Mouse (Mus musculus) limb, embryonic 14.5 days (tissue): ENCODE measurements around the gene Hdac4. TPM values are rescaled to one million over a fixed set of nuclear protein-coding genes. Genes with fewer than 3 reads are reported as not detected.

ENCODE experiments used
- ATAC-seq: fragments of 200-750 bp; cut with Nextera tagmentation; 2 replicates; pipeline ENCODE4 v1.8.0; 2017; ENCODE audit warnings: low read depth, moderate number of reproducible peaks, moderate TSS enrichment; ENCODE audit not compliant: low FRiP score
- DNase-seq: peaks from one replicate; pipeline ENCODE4 v3.0.0-alpha.2; 2015; ENCODE audit warnings: low spot score
- H3K27ac ChIP-seq: fragments of 300-500 bp; sonication (generic); replicated peaks from 2 replicates; pipeline ENCODE4 v1.5.1; 2014; ENCODE audit warnings: low read depth, mild to moderate bottlenecking, low read length, moderate library complexity, mixed read lengths
- H3K27me3 ChIP-seq: fragments of 300-500 bp; sonication (generic); 2 replicates; pipeline ENCODE4 v1.6.1; 2014; ENCODE audit warnings: low read length, mixed read lengths; ENCODE audit not compliant: control insufficient read depth, insufficient read depth
- H3K36me3 ChIP-seq: fragments of 300-500 bp; sonication (generic); 2 replicates; pipeline ENCODE4 v1.6.1; 2014; ENCODE audit warnings: mild to moderate bottlenecking, low read length, moderate library complexity, mixed read lengths; ENCODE audit not compliant: control insufficient read depth, insufficient read depth
- H3K4me1 ChIP-seq: fragments of 300-500 bp; sonication (generic); 2 replicates; pipeline ENCODE4 v1.6.1; 2014; ENCODE audit warnings: antibody characterized with exemption, low read length, mixed read lengths; ENCODE audit not compliant: control insufficient read depth, insufficient read depth
- H3K4me2 ChIP-seq: fragments of 300-500 bp; sonication (generic); replicated peaks from 2 replicates; pipeline ENCODE4 v1.6.1; 2014; ENCODE audit warnings: low read depth, mild to moderate bottlenecking, low read length, moderate library complexity; ENCODE audit not compliant: severe bottlenecking
- H3K4me3 ChIP-seq: fragments of 300-500 bp; sonication (generic); replicated peaks from 2 replicates; pipeline ENCODE4 v1.5.1; 2014; ENCODE audit warnings: low read length
- H3K9ac ChIP-seq: fragments of 300-500 bp; sonication (generic); 2 replicates; pipeline ENCODE4 v1.6.1; 2014; ENCODE audit warnings: mild to moderate bottlenecking, low read depth, low read length, moderate library complexity; ENCODE audit not compliant: severe bottlenecking
- H3K9me3 ChIP-seq: fragments of 300-500 bp; sonication (generic); 2 replicates; pipeline ENCODE4 v1.6.1; 2016; ENCODE audit warnings: low read length; ENCODE audit not compliant: control insufficient read depth
- POLR2A ChIP-seq: fragments of 200-500 bp; IDR thresholded peaks from 2 replicates; pipeline ENCODE4 v1.8.0; 2012; ENCODE audit warnings: inconsistent platforms, mild to moderate bottlenecking, moderate library complexity, borderline replicate concordance; ENCODE audit not compliant: insufficient read depth, insufficient read length; ENCODE audit errors: extremely low read depth
- WGBS: fragments of 180-500 bp; shearing (Covaris S2); extraction: QIAGEN DNeasy Blood & Tissue Kit; methylation state at CpG from one replicate; pipeline ENCODE4 v1.1.7; 2014; 5-methylcytosine and 5-hydroxymethylcytosine counted together
- polyA plus RNA-seq, 2 experiments: library from polyadenylated mRNA; depleted of rRNA in 1 of 2; stranded (reverse) in 1 of 2; unstranded in 1 of 2; fragments of >200 nt; fragmentation: Nextera tagmentation in 1 of 2; extraction: Ambion mirVana in 1 of 2; gene quantifications; 2 replicates each; pipeline versions ENCODE4 v1.2.1 to v1.2.3; 2012 to 2014

The Hdac4 gene
- polyA plus RNA-seq, 2 experiments, result 15.2 to 25.4 TPM

- ATAC-seq (no peak), DNase-seq (no peak)
- 0 out of 2 replicates have a peak overlapping the region, but pooled peaks have one; percentile 14 for H3K9ac ChIP-seq
- no peaks in the 10 kb centered on the region for H3K9me3 ChIP-seq
- 38% methylated on average over 17 of the region's 17 CpGs for WGBS
- no peak overlapping the region for H3K27ac ChIP-seq
- peaks cover 8% of the 10 kb centered on the region; the same call in 1 of the 2 replicates for H3K4me1 ChIP-seq
- no peak for TF ChIP-seq POLR2A
- no peaks in the 10 kb centered on the region for H3K36me3 ChIP-seq
- H3K27me3 ChIP-seq, result no peaks in the 10 kb centered on the region
- H3K4me3 ChIP-seq, result no peak overlapping the region
- H3K4me2 ChIP-seq, result no peak overlapping the region
Observed at GRCm38 (mm10) chr1:92223956-92224891, 28.7 kb upstream of the Hdac4 start.

- ATAC-seq (no peak), DNase-seq (no peak)
- Histone ChIP-seq H3K9me3 (no peaks in the 10 kb centered on the region), H3K4me1 (peaks cover 32% of the 10 kb centered on the region), H3K27ac (peak overlapping the region; percentile 67), H3K4me2 (0 out of 2 replicates have a peak overlapping the region, but pooled peaks have one; percentile 1), H3K4me3 (no peak overlapping the region), H3K27me3 (no peaks in the 10 kb centered on the region), H3K36me3 (no peaks in the 10 kb centered on the region), H3K9ac (no peak overlapping the region)
- TF ChIP-seq POLR2A, result no peak
- WGBS, result 82% methylated on average over 11 of the region's 11 CpGs
Observed at GRCm38 (mm10) chr1:92216710-92217109, 21.2 kb upstream of the Hdac4 start.

GRCm38 (mm10) chr1:92215996-92216630 lies 20.6 kb upstream of the Hdac4 start:
- Histone ChIP-seq H3K4me2 (0 out of 2 replicates have a peak overlapping the region, but pooled peaks have one; percentile 1), H3K9ac (no peak overlapping the region), H3K27ac (peak overlapping the region; percentile 67), H3K4me1 (peaks cover 33% of the 10 kb centered on the region), H3K36me3 (no peaks in the 10 kb centered on the region), H3K27me3 (no peaks in the 10 kb centered on the region), H3K4me3 (no peak overlapping the region), H3K9me3 (no peaks in the 10 kb centered on the region)
- TF ChIP-seq POLR2A, result no peak
- peak; percentile 67 for DNase-seq
- ATAC-seq, result peak; percentile 76
- 38% methylated on average over 11 of the region's 11 CpGs for WGBS

- H3K36me3 ChIP-seq, result no peaks in the 10 kb centered on the region
- no peak for TF ChIP-seq POLR2A
- DNase-seq (no peak), ATAC-seq (no peak)
- H3K9ac ChIP-seq, result no peak overlapping the region
- no peaks in the 10 kb centered on the region for H3K9me3 ChIP-seq
- H3K27ac ChIP-seq, result peak overlapping the region; percentile 49
- H3K4me1 ChIP-seq, result peaks cover 33% of the 10 kb centered on the region
- H3K27me3 ChIP-seq, result no peaks in the 10 kb centered on the region
- H3K4me2 ChIP-seq, result no peak overlapping the region
- no peak overlapping the region for H3K4me3 ChIP-seq
- 74% methylated on average over 8 of the region's 8 CpGs for WGBS
Observed at GRCm38 (mm10) chr1:92215131-92215638, 19.7 kb upstream of the Hdac4 start.
